Mouse (Mus musculus): Measurements from ENCODE around the gene Afg3l1. TPM values are rescaled to one million over a fixed set of nuclear protein-coding genes. Genes with fewer than 3 reads are reported as not detected.
"Not testable (repeated sequence)": the region's sequence is repeated elsewhere in the genome, so short reads cannot be mapped to it uniquely, and the experiment has no call there.

The Afg3l1 gene
- polyA plus RNA-seq, 1 experiment from 2014 or later, result 32.2 TPM

DNA sequence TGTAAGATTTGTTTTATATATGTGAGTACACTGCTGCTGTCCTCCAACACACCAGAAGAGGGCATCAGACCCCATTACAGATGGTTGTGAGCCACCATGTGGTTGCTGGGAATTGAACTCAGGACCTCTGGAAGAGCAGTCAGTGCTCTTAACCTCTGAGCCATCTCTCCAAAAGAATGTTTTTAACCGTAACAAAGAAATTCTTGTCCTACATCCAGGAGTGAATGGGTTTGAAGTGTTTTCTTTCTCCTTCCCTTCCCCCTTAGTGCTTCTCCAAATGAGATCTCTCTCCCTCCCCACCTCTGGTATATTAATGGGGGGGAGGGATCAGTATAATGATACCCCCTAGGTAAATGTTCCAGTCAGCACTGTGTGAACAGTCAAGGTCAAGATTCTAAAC is 42.3 kb downstream of the Afg3l1 start:
- H3K27me3 ChIP-seq (ENCODE audit: control insufficient read depth, insufficient read depth, low read length); H3K9me3 ChIP-seq (replicated peaks; ENCODE audit: control insufficient read depth, low read length); H3K36me3 ChIP-seq (replicated peaks; ENCODE audit: control insufficient read depth, insufficient read depth, low read depth, low read length); ATAC-seq (replicated peaks; ENCODE audit: insufficient number of reproducible peaks, low FRiP score, low TSS enrichment, low read depth); H3K9ac ChIP-seq (replicated peaks; ENCODE audit: low read length); H3K4me2 ChIP-seq (ENCODE audit: low read depth, low read length); DNase-seq (ENCODE audit: low spot score); H3K4me3 ChIP-seq (ENCODE audit: low read depth, low read length); H3K27ac ChIP-seq (replicated peaks; ENCODE audit: low read depth, low read length); H3K4me1 ChIP-seq (ENCODE audit: control insufficient read depth, insufficient read depth, low read length): not testable (repeated sequence)
- WGBS, result 82% methylated on average over 1 of the region's 1 CpGs

DNA sequence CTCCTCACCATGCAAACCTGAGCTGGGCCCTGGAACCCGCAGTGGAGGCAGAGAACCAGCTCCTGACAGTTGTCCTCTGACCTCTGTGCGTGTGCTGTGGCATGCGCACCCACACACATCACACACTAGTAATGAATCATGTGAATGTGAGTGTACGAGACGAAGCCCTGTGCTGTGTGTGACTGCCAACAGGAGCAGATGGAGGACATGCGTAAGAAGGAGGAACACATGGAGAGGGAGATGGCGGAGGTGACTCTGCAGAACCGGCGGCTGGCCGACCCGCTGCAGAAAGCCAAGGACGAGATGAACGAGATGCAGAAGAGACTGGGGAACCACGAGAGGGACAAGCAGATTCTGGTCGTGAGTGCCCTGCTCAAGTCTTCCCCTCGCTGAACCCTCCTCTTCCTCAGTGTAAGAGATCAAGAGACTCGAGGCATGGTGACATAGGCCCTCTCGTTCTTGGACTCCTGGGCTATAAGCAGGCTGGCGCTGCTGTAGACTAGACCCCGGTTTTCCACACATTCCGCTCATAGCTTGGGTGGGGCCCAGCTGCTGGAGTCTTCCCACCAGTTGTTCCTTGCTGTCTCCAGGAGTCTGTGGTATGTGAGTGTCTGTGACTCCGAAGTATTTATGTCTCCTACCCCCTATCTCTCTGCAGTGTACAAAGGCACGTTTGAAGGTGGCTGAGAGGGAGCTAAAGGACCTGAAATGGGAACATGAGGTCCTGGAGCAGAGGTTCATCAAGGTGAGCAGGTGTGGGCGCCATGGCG is 50.2 kb downstream of the Afg3l1 start:
- Histone ChIP-seq H3K4me2 (ENCODE audit: low read depth, low read length) (no peak overlapping the region), H3K36me3 (replicated peaks; ENCODE audit: control insufficient read depth, insufficient read depth, low read depth, low read length) (peaks cover 24% of the 10 kb centered on the region), H3K27ac (replicated peaks; ENCODE audit: low read depth, low read length) (no peak overlapping the region), H3K4me3 (ENCODE audit: low read depth, low read length) (no peak overlapping the region), H3K4me1 (ENCODE audit: control insufficient read depth, insufficient read depth, low read length) (no peaks in the 10 kb centered on the region), H3K9me3 (replicated peaks; ENCODE audit: control insufficient read depth, low read length) (no peaks in the 10 kb centered on the region), H3K27me3 (ENCODE audit: control insufficient read depth, insufficient read depth, low read length) (no peaks in the 10 kb centered on the region), H3K9ac (replicated peaks; ENCODE audit: low read length) (no peak overlapping the region)
- ATAC-seq (replicated peaks; ENCODE audit: insufficient number of reproducible peaks, low FRiP score, low TSS enrichment, low read depth) (no peak), DNase-seq (ENCODE audit: low spot score) (no peak)
- 94% methylated on average over 25 of the region's 25 CpGs for WGBS

DNA sequence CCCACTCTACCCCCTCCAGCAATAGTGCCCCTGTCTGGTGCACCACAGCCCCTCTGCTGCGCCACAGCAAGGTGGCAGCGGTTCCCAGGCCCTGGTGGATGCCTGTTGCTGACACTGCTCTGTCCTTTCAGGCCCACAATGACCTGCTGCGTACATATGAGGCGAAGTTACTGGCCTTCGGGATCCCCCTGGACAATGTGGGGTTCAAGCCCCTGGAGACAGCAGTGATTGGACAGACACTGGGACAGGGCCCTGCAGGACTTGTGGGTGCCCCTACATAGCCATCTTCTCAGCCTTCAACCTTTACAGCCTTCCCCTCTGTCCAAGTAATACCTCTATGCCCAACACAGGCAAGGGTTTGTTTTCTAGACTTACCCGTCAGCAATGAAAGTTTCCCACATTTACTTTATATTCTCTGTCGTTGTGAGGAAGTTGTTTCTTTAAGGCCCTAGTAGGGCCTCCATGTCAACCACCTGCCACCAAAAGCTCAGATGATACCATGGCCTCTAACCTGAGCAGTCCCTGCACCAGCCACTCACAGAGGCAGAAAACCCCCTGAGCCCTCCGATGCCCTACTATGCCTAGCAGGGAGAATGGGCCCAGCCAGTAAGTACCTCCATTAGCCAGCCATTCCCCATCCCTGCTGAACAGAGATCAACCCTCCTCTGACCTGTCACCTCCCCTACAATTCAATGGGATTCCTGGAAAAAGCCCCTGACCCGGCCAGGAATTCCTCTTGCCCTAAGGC is 58.7 kb downstream of the Afg3l1 start:
- H3K27ac ChIP-seq (replicated peaks; ENCODE audit: low read depth, low read length), result no peak overlapping the region
- peaks cover 12% of the 10 kb centered on the region for H3K36me3 ChIP-seq (replicated peaks; ENCODE audit: control insufficient read depth, insufficient read depth, low read depth, low read length)
- peaks cover 7% of the 10 kb centered on the region for H3K27me3 ChIP-seq (ENCODE audit: control insufficient read depth, insufficient read depth, low read length)
- H3K9me3 ChIP-seq (replicated peaks; ENCODE audit: control insufficient read depth, low read length), result no peaks in the 10 kb centered on the region
- H3K4me3 ChIP-seq (ENCODE audit: low read depth, low read length), result no peak overlapping the region
- 86% methylated on average over 9 of the region's 9 CpGs for WGBS
- no peak for DNase-seq (ENCODE audit: low spot score)
- H3K4me1 ChIP-seq (ENCODE audit: control insufficient read depth, insufficient read depth, low read length), result no peaks in the 10 kb centered on the region
- no peak overlapping the region for H3K4me2 ChIP-seq (ENCODE audit: low read depth, low read length)
- no peak overlapping the region for H3K9ac ChIP-seq (replicated peaks; ENCODE audit: low read length)
- no peak for ATAC-seq (replicated peaks; ENCODE audit: insufficient number of reproducible peaks, low FRiP score, low TSS enrichment, low read depth)

DNA sequence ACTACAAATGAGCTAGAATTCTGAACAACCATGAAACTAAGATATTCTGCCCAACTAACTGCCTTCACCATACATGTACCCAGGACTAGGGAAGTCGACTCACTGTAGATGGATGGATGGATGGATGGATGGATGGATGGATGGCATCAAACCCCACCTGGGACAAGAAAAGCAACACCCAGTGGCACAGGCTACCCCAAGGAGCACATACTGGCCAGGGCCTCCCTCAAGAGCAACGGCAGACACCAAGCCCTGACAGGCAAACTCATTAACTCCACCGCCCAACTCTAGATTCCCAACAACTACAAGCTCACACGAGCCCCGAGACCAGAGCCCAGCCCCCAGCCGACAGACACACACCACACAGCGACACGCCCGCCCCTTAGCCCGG is 59.3 kb downstream of the Afg3l1 start:
- Histone ChIP-seq H3K4me1 (ENCODE audit: control insufficient read depth, insufficient read depth, low read length) (no peaks in the 10 kb centered on the region), H3K9me3 (replicated peaks; ENCODE audit: control insufficient read depth, low read length) (no peaks in the 10 kb centered on the region), H3K27me3 (ENCODE audit: control insufficient read depth, insufficient read depth, low read length) (peaks cover 7% of the 10 kb centered on the region), H3K4me2 (ENCODE audit: low read depth, low read length) (no peak overlapping the region), H3K4me3 (ENCODE audit: low read depth, low read length) (no peak overlapping the region), H3K36me3 (replicated peaks; ENCODE audit: control insufficient read depth, insufficient read depth, low read depth, low read length) (peaks cover 10% of the 10 kb centered on the region), H3K9ac (replicated peaks; ENCODE audit: low read length) (no peak overlapping the region), H3K27ac (replicated peaks; ENCODE audit: low read depth, low read length) (no peak overlapping the region)
- WGBS, result 25% methylated on average over 9 of the region's 10 CpGs
- no peak for DNase-seq (ENCODE audit: low spot score)
- no peak for ATAC-seq (replicated peaks; ENCODE audit: insufficient number of reproducible peaks, low FRiP score, low TSS enrichment, low read depth)

DNA sequence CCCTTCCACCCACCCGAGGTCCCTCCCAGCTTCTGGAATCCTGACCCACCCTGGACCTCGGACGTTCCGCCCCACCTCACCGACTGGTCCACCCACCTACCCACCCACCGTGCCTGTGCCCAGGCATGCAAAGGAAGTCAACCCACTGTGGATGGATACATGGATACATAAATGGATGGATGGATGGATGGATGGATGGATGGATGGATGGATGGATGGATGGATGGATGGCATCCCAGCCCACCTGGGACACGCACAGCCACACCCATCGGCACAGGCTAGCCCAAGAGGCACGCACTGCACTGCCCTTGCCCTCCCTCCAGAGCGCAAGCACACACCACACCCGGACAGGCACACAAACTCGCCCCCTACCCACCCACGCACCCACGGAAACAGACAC is 59.9 kb downstream of the Afg3l1 start:
- H3K27ac ChIP-seq (replicated peaks; ENCODE audit: low read depth, low read length); H3K4me1 ChIP-seq (ENCODE audit: control insufficient read depth, insufficient read depth, low read length); H3K4me3 ChIP-seq (ENCODE audit: low read depth, low read length); H3K9ac ChIP-seq (replicated peaks; ENCODE audit: low read length); H3K4me2 ChIP-seq (ENCODE audit: low read depth, low read length); H3K27me3 ChIP-seq (ENCODE audit: control insufficient read depth, insufficient read depth, low read length); H3K9me3 ChIP-seq (replicated peaks; ENCODE audit: control insufficient read depth, low read length); ATAC-seq (replicated peaks; ENCODE audit: insufficient number of reproducible peaks, low FRiP score, low TSS enrichment, low read depth); DNase-seq (ENCODE audit: low spot score); H3K36me3 ChIP-seq (replicated peaks; ENCODE audit: control insufficient read depth, insufficient read depth, low read depth, low read length): not testable (repeated sequence)
- WGBS, result 80% methylated on average over 2 of the region's 14 CpGs

Other genes starting within 250 kb of the Afg3l1 start
- 1.1 and 1.5 TPM in 2 replicates for gene Spata2l, start 241.7 kb upstream of the Afg3l1 start, polyA plus RNA-seq (2014; fragmentation: Nextera tagmentation; extraction: Ambion mirVana)
- 14.5 and 17.8 TPM in 2 replicates for gene Zfp276, start 223.7 kb upstream of the Afg3l1 start, polyA plus RNA-seq (2014; fragmentation: Nextera tagmentation; extraction: Ambion mirVana)
- gene Vps9d1, start 223.6 kb upstream of the Afg3l1 start, polyA plus RNA-seq (2014; fragmentation: Nextera tagmentation; extraction: Ambion mirVana), result 15.6 and 21.7 TPM in 2 replicates
- gene Fanca, start 159.3 kb upstream of the Afg3l1 start, polyA plus RNA-seq (2014; fragmentation: Nextera tagmentation; extraction: Ambion mirVana), result 29.5 and 34.6 TPM in 2 replicates
- 3.1 and 3.4 TPM in 2 replicates for gene Spire2, start 145.2 kb upstream of the Afg3l1 start, polyA plus RNA-seq (2014; fragmentation: Nextera tagmentation; extraction: Ambion mirVana)
- 151 TPM in 2 replicates for gene Tcf25, start 104.2 kb upstream of the Afg3l1 start, polyA plus RNA-seq (2014; fragmentation: Nextera tagmentation; extraction: Ambion mirVana)
- not detected in 2 replicates for gene Mc1r, start 70.8 kb upstream of the Afg3l1 start, polyA plus RNA-seq (2014; fragmentation: Nextera tagmentation; extraction: Ambion mirVana)
- gene Tubb3, start 66.5 kb upstream of the Afg3l1 start, polyA plus RNA-seq (2014; fragmentation: Nextera tagmentation; extraction: Ambion mirVana), result 199 and 248 TPM in 2 replicates
- 38.8 and 39.6 TPM in 2 replicates for gene Def8, start 54.4 kb upstream of the Afg3l1 start, polyA plus RNA-seq (2014; fragmentation: Nextera tagmentation; extraction: Ambion mirVana)
- 12.1 and 13.5 TPM in 2 replicates for gene Dbndd1, start 37.6 kb downstream of the Afg3l1 start, polyA plus RNA-seq (2014; fragmentation: Nextera tagmentation; extraction: Ambion mirVana)
- gene Gas8, start 40.9 kb downstream of the Afg3l1 start, polyA plus RNA-seq (2014; fragmentation: Nextera tagmentation; extraction: Ambion mirVana), result 41.3 and 42.0 TPM in 2 replicates
- 8.9 and 11.2 TPM in 2 replicates for gene Rhou, start 176.0 kb downstream of the Afg3l1 start, polyA plus RNA-seq (2014; fragmentation: Nextera tagmentation; extraction: Ambion mirVana)